Mouse (Mus musculus) forebrain, embryonic 10.5 days (tissue): Measurements from ENCODE around the gene Msh4. TPM values are rescaled to one million over a fixed set of nuclear protein-coding genes. Genes with fewer than 3 reads are reported as not detected.
"Not testable (repeated sequence)": the region's sequence is repeated elsewhere in the genome, so short reads cannot be mapped to it uniquely, and the experiment has no call there.

Source experiments
- DNase-seq: peaks from one replicate; pipeline ENCODE4 v3.0.0-alpha.2; 2017; ENCODE audit warnings: low spot score; ENCODE audit errors: extremely low spot score
- H3K27ac ChIP-seq: fragments of 300-500 bp; sonication (generic); 2 replicates; pipeline ENCODE4 v1.5.1; 2016; ENCODE audit warnings: mild to moderate bottlenecking
- H3K27me3 ChIP-seq: fragments of 300-500 bp; sonication (generic); 2 replicates; pipeline ENCODE4 v1.6.1; 2016; ENCODE audit warnings: mild to moderate bottlenecking; ENCODE audit not compliant: poor library complexity, severe bottlenecking
- H3K36me3 ChIP-seq: fragments of 300-500 bp; sonication (generic); replicated peaks from 2 replicates; pipeline ENCODE4 v1.6.1; 2016; ENCODE audit warnings: mild to moderate bottlenecking, moderate library complexity
- H3K4me1 ChIP-seq: fragments of 300-500 bp; sonication (generic); 2 replicates; pipeline ENCODE4 v1.6.1; 2016
- H3K4me3 ChIP-seq: fragments of 300-500 bp; sonication (generic); 2 replicates; pipeline ENCODE4 v1.5.1; 2016; ENCODE audit warnings: mild to moderate bottlenecking, moderate library complexity
- H3K9me3 ChIP-seq: fragments of 300-500 bp; sonication (generic); 2 replicates; pipeline ENCODE4 v1.6.1; 2016; ENCODE audit warnings: mild to moderate bottlenecking, moderate library complexity
- WGBS: fragments of 180-500 bp; shearing (Covaris S2); methylation state at CpG from one replicate; pipeline ENCODE4 v1.1.7; 2016; 5-methylcytosine and 5-hydroxymethylcytosine counted together
- polyA plus RNA-seq: library from polyadenylated mRNA; unstranded; fragments of >200 nt; fragmentation: Nextera tagmentation; extraction: Ambion mirVana; gene quantifications from 2 replicates; pipeline ENCODE4 v1.2.1, GENCODE M21; 2016

Msh4 gene
- polyA plus RNA-seq, 1 experiment from 2014 or later = 0.12 TPM

DNA sequence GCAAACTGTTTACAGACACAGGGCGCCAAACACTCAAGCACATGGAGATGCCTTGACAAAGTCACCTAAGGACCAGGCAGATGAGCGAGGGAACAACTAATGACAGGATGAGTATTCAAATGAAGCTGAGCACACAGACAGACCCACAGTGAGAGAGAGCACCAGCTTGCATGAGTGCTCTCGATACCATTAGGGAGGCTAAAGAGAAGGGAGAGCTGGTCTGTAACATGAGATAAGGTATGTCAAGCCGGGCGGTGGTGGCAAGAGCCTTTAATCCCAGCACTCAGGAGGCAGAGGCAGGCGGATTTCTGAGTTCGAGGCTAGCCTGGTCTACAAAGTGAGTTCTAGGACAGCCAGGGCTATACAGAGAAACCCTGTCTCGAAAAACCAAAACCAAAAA lies 45.5 kb downstream of the Msh4 start:
- not testable (repeated sequence) for H3K27ac ChIP-seq, H3K4me3 ChIP-seq, H3K4me1 ChIP-seq, H3K27me3 ChIP-seq, DNase-seq, H3K9me3 ChIP-seq, H3K36me3 ChIP-seq
- 93% methylated on average over 8 of the region's 8 CpGs for WGBS

DNA sequence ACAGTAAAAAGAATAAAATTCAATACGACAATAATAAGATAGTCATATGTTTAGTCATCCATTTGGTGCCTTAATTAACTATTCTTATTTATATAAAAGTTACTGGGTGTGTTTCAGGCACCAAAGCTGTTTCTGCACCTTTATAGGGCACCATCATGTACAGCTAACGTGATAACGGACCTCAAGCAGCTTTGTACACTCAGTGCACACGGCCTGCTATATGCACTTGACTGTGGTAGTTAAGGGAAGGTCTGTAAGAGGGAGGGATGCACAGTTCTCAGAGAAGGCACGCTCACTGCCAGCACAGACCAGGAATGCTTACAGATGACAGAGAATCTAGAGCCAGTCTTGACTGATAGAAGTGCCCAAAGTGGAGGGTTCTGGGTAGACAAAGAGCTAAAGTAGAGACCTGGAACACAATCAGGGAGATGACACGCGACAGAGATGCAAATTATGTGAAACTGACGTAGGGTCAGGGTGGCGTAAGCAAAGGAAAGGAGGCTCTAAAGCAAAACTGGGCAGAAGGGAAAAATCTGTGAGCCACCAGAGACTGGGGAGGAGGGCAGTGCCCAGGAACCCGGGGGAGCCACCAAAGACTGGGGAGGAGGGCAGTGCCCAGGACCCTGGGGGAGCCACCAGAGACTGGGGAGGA lies 47.5 kb downstream of the Msh4 start:
- no peaks in the 10 kb centered on the region for H3K9me3 ChIP-seq
- DNase-seq = no peak
- H3K27me3 ChIP-seq = no peaks in the 10 kb centered on the region
- H3K4me1 ChIP-seq = no peaks in the 10 kb centered on the region
- no peaks in the 10 kb centered on the region for H3K36me3 ChIP-seq
- H3K27ac ChIP-seq = no peak overlapping the region
- H3K4me3 ChIP-seq = no peak overlapping the region
- WGBS = 84% methylated on average over 10 of the region's 10 CpGs

- Histone ChIP-seq H3K4me3 (no peak overlapping the region), H3K4me1 (peaks cover 7% of the 10 kb centered on the region), H3K27me3 (peaks cover 11% of the 10 kb centered on the region), H3K27ac (no peak overlapping the region), H3K36me3 (no peaks in the 10 kb centered on the region), H3K9me3 (no peaks in the 10 kb centered on the region)
- 82% methylated on average over 8 of the region's 8 CpGs for WGBS
- no peak for DNase-seq
Measured at GRCm38 (mm10) chr3:153852266-153852665, 53.7 kb downstream of the Msh4 start.

DNA sequence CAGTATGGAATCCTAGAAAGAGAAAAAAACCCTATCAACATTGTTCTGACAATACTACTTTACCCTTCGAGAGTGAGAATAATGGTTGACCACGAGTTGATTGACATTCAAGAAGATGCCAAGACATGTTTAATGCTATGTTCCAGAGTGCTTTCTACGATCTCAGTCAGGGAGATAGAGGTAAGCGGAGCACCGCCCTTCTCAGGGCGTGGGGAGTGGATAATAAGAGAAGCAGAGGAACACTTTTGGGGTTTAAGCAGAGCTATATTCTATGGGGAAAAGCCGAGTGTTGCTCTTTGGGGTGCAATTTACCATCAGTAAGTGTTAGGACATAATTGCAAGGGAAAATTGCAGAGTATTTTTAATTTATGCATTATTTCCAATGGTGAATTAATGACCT lies 55.2 kb downstream of the Msh4 start:
- Histone ChIP-seq H3K4me1 (peaks cover 7% of the 10 kb centered on the region), H3K4me3 (no peak overlapping the region), H3K36me3 (no peaks in the 10 kb centered on the region), H3K27ac (no peak overlapping the region), H3K9me3 (no peaks in the 10 kb centered on the region), H3K27me3 (peaks cover 11% of the 10 kb centered on the region)
- no peak for DNase-seq
- 89% methylated on average over 7 of the region's 7 CpGs for WGBS

- Histone ChIP-seq H3K4me1 (peaks cover 7% of the 10 kb centered on the region), H3K27me3 (peaks cover 11% of the 10 kb centered on the region), H3K27ac (no peak overlapping the region), H3K4me3 (no peak overlapping the region), H3K9me3 (no peaks in the 10 kb centered on the region), H3K36me3 (no peaks in the 10 kb centered on the region)
- no peak for DNase-seq
- WGBS = 9% methylated on average over 5 of the region's 5 CpGs
Measured at GRCm38 (mm10) chr3:153849368-153850015, 56.4 kb downstream of the Msh4 start.

- Histone ChIP-seq H3K36me3 (no peaks in the 10 kb centered on the region), H3K9me3 (no peaks in the 10 kb centered on the region)
- WGBS = 81% methylated on average over 7 of the region's 7 CpGs
Measured at GRCm38 (mm10) chr3:153847207-153847733, 58.7 kb downstream of the Msh4 start.

GRCm38 (mm10) chr3:153846109-153846508 lies 59.8 kb downstream of the Msh4 start:
- H3K27ac ChIP-seq = no peak overlapping the region
- no peaks in the 10 kb centered on the region for H3K9me3 ChIP-seq
- no peak for DNase-seq
- H3K27me3 ChIP-seq = peaks cover 11% of the 10 kb centered on the region
- H3K4me3 ChIP-seq = no peak overlapping the region
- H3K36me3 ChIP-seq = no peaks in the 10 kb centered on the region
- peaks cover 7% of the 10 kb centered on the region for H3K4me1 ChIP-seq
- 95% methylated on average over 4 of the region's 4 CpGs for WGBS

More at GRCm38 (mm10) chr3:153847207-153847733, 58.7 kb downstream of the Msh4 start:
- Histone ChIP-seq H3K4me1 (peaks cover 7% of the 10 kb centered on the region), H3K27me3 (peaks cover 11% of the 10 kb centered on the region), H3K4me3 (no peak overlapping the region), H3K27ac (no peak overlapping the region)
- DNase-seq = no peak

DNA sequence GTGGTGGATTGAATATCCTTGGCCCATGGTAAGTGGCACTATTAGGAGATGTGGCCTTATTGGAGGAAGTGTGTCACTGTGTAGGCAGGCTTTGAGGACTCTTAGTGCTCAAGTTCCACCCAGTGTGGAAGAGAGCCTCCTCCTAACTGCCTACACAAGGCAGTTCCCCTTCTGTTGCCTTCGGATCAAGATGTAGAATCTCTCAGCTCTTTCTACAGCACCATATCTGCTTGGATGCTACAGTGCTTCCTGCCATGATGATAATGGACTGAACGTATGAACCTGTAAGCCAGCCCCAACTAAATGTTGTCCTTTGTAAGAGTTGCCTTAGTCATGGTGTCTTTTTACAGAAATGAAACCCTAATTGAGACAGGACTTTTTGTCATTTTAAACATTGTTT lies 60.4 kb downstream of the Msh4 start:
- Histone ChIP-seq H3K4me1 (peaks cover 7% of the 10 kb centered on the region), H3K36me3 (no peaks in the 10 kb centered on the region), H3K9me3 (no peaks in the 10 kb centered on the region), H3K27ac (no peak overlapping the region), H3K27me3 (peaks cover 8% of the 10 kb centered on the region), H3K4me3 (no peak overlapping the region)
- 83% methylated on average over 2 of the region's 2 CpGs for WGBS
- DNase-seq = no peak

- Histone ChIP-seq H3K4me3 (no peak overlapping the region), H3K27me3 (peaks cover under 1% of the 10 kb centered on the region; the same call in 1 of the 2 replicates), H3K4me1 (peaks cover 6% of the 10 kb centered on the region), H3K9me3 (no peaks in the 10 kb centered on the region), H3K36me3 (no peaks in the 10 kb centered on the region), H3K27ac (no peak overlapping the region)
- WGBS = 92% methylated on average over 9 of the region's 9 CpGs
- DNase-seq = no peak
Measured at GRCm38 (mm10) chr3:153844757-153845156, 61.2 kb downstream of the Msh4 start.

DNA sequence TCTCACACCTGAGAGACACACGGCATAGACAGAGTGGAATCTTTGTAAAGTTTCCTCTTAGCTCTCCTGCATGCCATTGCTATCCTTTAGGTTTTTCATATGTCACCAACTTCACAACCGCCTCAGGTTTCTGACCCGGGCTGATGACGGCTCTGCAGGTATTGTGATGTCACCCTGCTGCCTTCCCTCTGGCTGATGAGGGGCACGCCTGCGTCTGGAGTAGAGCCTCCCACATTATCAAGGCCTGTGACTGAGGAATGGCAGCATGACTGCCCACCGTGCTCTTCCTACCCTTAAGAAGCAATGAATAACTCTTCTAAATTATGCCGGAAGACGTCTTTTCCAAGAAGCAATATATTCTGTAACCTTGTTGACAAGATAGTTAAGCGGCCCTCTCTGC lies 61.9 kb downstream of the Msh4 start, which contains the start of gene Asb17:
Gene Asb17 (plus strand): TSS at position 180 of the 400 bp plus-strand sequence.
- no peaks in the 10 kb centered on the region for H3K36me3 ChIP-seq
- no peaks in the 10 kb centered on the region for H3K4me1 ChIP-seq
- H3K4me3 ChIP-seq = no peak within 1 kb of the TSS
- H3K27me3 ChIP-seq = no peaks in the 10 kb centered on the region; the same call in 1 of the 2 replicates
- 90% methylated on average over 10 of the region's 10 CpGs for WGBS
- DNase-seq = no peak
- no peak within 1 kb of the TSS for H3K27ac ChIP-seq
- no peaks in the 10 kb centered on the region for H3K9me3 ChIP-seq

DNA sequence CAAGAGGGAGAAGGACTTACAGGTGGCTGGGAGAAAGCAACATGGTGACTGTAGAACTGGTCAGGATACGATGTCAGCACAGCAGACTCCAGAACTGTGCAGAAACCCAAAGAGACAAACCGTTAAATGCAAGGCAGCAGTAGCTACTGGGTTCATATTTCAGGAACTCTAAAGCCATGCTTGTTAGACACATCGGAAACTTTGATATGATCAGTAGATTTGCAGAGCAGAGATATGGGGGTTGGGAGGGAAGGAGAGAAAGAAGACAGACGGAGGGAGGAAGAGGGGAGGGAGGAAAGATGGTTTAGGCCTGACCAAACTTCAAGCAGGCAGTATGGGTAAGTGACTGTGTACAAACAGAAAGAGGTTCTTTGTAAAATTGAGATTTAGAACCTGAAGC lies 68.3 kb downstream of the Msh4 start:
- Histone ChIP-seq H3K27ac (no peak overlapping the region), H3K4me3 (no peak overlapping the region), H3K27me3 (no peaks in the 10 kb centered on the region), H3K9me3 (no peaks in the 10 kb centered on the region), H3K4me1 (no peaks in the 10 kb centered on the region), H3K36me3 (no peaks in the 10 kb centered on the region)
- DNase-seq = no peak
- 72% methylated on average over 4 of the region's 4 CpGs for WGBS

DNA sequence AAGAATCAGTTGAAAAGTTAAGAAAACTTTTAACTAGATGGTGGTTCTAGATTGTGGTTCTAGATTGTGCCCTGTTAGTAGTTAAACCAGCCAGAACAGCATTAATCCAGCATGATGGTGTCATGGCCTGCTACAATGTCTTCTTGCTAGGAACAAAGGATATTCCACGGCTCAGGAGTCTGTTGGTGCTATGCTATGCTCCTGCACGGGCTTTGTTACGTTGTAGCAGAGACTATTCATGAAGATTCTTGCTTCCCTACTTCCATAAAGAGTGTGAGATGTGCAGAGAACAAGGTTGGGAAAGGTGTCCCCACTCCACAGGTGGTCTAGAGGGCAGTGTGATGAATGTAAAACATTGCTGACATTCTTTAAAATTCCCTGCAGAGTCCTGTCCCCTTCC lies 69.6 kb downstream of the Msh4 start:
- Histone ChIP-seq H3K27ac (no peak overlapping the region), H3K27me3 (no peaks in the 10 kb centered on the region), H3K9me3 (no peaks in the 10 kb centered on the region), H3K36me3 (no peaks in the 10 kb centered on the region), H3K4me1 (peaks cover 2% of the 10 kb centered on the region; the same call in 1 of the 2 replicates), H3K4me3 (no peak overlapping the region)
- 92% methylated on average over 3 of the region's 3 CpGs for WGBS
- no peak for DNase-seq

GRCm38 (mm10) chr3:153835455-153836086 lies 70.4 kb downstream of the Msh4 start:
- peak; percentile 56 for DNase-seq
- Histone ChIP-seq H3K4me1 (peaks cover 5% of the 10 kb centered on the region; the same call in 1 of the 2 replicates), H3K9me3 (no peaks in the 10 kb centered on the region), H3K27me3 (no peaks in the 10 kb centered on the region), H3K27ac (no peak overlapping the region), H3K36me3 (no peaks in the 10 kb centered on the region), H3K4me3 (no peak overlapping the region)
- 62% methylated on average over 7 of the region's 7 CpGs for WGBS
